Mouse (Mus musculus) granulocyte monocyte progenitor cell, adult 5-6 weeks (primary cell): ENCODE results near the gene Slc22a20. TPM values are rescaled to one million over a fixed set of nuclear protein-coding genes. Genes with fewer than 3 reads are reported as not detected.

ENCODE experiments used
- ATAC-seq: replicated peaks from 2 replicates; pipeline ENCODE4 v1.8.0; 2016; ENCODE audit warnings: mild to moderate bottlenecking, moderate TSS enrichment, inconsistent platforms; ENCODE audit not compliant: poor library complexity, severe bottlenecking
- total RNA-seq, 2 experiments: library from RNA; stranded (forward) in 1 of 2; stranded (reverse) in 1 of 2; fragments of 200-712, 200-1000 nt in 1 of 2; fragments of >200 nt in 1 of 2; fragmentation: Nextera tagmentation in 1 of 2; gene quantifications; 2 replicates each; pipeline ENCODE4 v1.2.3; 2014 to 2017

The Slc22a20 gene
- total RNA-seq, 2 experiments from 2014 or later = not detected

DNA sequence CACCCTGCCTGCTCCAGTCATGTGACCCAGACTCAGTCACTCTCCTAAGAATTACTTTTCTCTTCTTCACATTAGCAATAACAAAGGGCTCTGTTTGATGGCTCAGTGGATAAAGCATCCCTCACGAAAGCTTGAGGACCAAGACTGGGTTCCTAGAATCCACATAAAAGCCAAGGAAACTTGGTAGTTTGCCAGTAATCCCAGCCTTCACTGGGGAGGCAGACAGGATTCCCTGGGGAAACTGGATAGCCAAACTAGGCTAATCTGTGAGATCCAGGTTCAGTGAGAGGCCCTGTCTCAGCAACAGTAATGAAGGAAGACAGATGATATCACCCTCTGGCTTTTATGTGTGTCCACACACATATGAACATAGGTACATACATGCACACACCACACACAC, 5.0 kb upstream of the Slc22a20 start:
- no peak for ATAC-seq

DNA sequence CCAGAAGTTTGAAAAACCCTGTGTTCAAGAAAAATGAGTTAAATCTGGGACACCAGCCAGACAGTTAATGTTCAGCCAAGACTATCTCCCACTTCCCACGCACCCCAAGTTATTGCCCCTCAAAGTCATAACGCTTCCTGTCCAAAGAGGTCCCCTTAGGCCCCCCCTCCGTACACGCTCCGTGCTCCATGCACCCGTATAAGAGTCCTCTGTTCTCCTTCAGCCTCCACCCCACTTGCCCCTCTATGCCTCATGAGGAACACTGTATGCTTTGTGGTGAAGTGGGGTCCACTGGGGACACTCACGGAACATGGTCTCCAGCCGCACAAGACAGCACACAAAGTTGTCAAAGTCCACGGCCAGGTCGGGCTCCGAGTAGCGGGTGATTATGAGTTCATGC, 4.1 kb upstream of the Slc22a20 start:
- ATAC-seq = no peak

DNA sequence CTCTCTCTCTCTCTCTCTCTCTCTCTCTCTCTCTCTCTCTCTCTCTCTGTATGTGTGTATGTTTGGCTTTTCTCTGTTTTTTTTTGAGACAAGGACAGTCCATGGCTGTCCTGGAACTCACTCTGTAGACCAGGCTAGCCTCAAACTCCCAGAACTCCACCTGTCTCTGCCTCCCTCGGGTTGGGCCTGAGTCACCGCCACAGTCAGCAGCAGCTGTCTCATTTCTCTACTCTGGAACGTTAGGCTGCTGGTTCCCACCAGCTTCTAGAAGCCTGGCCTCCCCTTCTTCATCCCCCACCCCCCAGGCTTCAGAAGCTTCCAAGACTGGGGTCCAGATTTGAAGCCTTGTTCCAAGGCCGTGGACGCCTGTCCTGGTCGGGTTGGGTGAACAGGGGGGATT, 3.6 kb upstream of the Slc22a20 start:
- ATAC-seq = no peak

DNA sequence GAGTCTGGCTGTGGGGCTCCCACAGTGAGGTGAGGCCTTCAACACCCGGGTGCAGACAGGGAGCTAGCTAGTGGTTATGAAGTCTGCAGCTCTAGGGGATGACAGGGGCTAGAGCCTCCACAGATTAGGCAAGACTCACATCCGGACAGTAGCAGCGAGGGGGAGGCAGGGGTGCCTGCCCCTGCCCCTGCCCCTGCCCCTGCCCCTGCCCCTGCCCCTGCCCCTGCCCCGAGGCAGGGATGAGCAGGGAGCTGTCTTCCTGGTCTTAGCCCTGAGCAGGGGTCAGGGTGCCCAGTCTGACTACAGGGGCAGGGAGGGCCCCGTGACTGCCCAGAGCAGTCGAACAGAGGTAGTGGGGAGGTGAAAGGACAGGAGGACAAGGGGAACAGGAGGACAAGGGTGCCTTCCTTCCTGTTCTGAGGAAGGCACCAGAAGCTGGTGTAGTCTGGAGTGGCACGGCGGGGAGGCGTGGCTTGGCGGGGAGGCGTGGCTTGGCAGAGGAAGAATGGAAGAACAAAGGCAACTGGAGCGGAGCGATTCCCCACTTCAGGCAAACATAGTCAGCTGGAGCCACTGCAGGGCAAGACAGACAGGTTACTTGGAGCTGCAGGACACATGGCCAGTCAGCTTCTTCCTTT, 3.0 kb upstream of the Slc22a20 start:
- peak; percentile 88 for ATAC-seq

DNA sequence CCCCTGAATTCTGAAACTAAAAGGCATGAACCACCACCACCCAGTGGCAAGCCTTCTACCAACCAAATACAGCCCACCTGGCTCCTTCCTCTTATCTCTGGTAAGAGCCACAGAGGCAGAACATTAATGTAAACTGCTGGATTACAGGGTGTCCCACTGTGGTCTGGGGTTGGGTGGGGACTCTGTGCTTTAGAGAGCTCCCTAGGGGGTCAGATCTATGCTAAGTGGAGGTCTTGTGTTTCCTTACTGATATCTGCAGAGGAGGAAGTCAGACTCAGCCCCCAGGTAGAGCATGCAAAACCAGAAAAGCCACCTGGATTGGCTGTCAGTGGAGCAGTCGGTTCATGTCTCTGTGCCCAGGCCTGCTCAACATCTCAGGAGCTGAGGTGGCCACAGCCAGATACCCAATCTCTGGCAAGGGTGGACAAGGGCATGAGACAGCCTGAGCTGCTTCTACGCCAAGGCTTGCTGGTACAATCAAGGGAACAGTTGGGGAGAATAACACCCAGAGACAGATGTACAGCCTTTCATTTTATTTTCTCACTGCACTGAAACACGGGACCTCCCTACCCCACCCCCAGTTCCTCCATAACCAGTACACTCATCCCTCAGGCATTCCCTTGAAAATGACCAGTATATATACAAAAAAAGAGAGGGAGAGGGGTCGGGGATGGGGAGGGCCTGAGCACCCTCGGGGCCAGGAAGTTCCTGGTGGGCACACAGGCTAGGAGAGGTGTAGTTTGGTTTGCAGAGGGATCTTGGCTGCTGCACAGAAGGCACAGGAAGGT, 2.3 kb upstream of the Slc22a20 start:
- ATAC-seq = no peak

DNA sequence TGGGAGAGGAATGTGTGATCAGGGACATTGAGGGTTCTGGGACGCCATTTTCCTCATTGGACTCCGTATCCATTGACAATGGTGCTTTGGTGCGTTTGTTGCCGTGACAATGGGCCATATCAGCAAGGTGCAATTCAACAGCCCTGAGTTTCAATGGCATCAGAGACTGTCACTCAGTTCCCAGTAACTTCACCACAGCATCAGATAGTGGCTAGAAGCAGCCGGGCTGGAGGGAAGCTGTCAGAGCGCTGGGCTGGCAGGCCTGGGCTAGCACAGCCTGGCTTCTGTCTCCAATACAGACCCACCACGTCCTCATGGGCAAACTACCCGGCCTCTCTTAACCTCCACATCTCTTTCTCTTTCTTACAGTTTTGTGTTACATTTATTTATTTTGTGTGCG, 5.5 kb downstream of the Slc22a20 start:
- ATAC-seq = no peak

DNA sequence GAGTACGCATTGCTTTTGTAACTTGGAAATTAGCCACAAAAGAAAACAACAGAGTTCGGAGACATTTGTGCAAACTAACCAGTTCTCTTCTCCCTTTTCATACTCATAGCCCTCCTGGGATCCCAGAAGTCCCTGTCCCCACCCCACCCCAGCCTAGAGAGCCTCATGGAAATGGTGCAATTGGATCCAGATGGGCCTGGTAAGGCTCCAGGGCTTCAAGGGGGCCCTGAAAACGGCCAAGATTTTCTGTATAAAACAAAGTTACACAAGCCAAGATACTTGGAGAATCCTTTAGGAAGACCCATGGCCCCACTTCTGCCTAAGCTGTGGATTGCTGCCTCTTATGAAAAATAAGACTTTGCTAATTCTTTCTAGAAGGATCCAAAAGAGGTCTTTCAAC, 8.2 kb downstream of the Slc22a20 start:
- no peak for ATAC-seq

DNA sequence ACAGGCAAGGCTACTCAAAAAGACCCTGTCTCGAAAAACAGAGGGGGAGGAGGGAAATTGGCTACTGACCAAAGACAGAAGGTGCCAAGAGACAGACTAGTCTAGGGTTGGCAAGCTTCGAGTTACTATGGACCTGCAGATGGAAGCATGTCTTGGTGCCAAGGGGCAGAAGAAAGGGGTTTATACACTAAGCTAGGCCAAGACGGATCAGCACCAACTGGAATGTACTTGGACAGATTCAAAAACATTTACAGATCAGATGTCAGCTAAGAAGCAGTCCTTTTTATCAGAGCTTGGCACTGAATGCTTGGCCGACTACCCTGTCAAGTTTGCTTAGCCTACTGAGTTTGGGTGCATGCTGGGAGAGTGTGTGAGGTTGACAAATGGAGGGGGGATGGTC, 10.3 kb downstream of the Slc22a20 start:
- no peak for ATAC-seq

DNA sequence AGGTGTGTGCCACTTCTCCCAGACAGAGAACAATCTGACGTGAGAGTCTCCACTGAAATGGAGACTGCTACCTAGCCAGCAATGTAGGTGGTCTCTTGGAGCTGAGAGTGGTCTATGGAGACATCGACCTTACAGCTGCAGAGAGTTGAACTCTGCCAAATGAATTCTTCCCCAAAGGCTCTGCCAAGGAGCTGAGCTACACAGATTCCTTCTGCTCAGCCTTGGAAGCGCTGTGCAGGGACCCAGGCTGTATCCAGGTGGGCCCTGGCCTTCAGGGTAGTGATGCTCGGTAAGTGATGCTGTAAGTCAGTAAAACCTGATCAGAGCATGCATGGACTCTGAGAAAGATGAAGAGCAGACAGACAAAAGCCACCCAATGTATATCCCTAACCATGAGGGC, 10.8 kb downstream of the Slc22a20 start:
- ATAC-seq = no peak

DNA sequence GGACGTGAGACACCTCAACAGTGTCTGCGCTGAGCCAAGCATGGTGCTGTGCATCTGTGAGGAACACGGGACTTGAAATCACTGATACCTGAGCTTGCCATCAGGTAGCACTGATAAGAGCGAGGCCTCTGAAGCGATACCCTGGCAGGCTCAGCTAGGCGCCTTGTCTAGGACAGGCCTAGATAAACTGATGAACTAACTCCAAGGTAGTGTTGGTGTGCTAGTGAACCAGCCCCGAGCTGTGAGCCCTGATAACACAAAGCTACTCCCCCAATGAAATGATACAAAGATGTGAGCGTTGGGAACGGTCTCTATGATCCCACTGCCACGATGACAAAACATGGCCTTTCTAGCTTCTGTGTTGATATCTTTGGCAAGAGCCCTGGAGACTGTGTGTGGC, 18.3 kb downstream of the Slc22a20 start:
- ATAC-seq = no peak

DNA sequence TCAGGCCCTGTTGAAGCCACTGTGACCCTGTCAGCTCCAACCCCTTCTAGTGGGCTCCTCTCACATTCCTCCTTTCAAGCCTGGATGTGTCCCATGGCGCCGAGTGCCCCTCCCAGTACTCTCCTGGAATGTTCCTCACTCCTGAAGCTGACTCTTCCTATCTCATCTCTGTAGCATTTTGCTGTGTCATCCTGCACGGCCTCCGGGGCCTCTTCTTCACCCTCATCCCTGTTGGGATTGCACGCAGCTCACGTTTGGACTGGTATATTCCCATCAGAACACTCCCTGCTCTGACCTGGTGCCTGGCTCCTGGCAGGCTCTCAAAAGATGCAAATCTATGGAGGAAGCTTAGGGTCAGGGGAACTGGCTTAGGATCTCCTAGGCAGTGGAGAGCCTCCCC, 19.2 kb downstream of the Slc22a20 start:
- ATAC-seq = no peak

DNA sequence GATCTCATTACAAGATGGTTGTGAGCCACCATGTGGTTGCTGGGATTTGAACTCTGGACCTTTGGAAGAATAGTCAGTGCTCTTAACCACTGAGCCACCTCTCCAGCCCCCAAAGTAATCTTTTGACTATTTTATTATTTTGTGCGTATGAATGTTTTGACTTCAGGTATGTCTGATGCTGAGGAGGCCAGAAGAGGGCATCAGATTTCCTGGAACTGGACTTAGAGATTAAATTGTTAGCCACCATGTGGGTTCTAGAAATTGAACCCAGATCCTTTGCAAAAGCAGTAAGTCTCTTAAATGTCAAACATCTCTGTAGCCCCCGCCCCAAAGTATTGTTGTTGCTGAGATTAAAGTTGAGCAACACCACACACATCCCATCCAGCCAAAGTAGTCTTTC, 20.0 kb downstream of the Slc22a20 start:
- no peak for ATAC-seq

DNA sequence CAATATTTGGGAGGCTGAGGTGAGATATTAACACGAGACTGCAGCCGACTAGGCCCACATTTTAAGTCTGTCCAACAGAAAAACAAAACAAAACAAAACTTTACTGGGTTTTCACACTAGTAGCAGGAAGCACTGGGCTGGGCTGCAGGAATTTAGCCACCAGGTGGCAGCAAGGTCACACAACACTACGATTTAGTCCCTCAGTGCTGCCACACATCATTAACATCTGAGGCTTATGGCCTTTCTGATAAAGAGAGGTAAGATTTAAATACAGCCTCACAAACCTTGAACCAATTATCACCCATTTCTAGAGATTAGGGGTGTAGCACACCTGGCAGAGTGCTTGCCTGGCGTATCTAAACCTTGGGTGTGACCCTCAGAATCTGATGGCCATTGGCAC, 20.7 kb downstream of the Slc22a20 start:
- ATAC-seq = peak; percentile 58

DNA sequence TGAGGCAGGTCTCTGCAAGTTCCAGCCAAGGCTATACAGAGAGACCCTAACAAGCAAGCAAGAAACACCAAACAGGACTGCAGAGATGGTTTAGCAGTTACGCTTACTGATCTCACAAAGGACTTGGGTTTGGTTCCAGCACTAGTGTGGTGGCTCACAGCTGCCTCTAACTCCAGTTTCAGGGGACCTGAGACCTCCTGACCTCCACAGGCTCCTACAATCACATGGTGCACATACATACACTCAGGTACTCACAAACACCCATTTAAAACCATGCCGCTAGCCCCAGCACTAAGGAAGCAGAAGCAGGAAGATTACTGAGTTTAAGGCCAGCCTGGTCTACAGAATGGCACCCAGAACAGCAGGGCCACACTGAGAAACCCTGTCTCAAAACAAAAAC, 21.1 kb downstream of the Slc22a20 start:
- no peak for ATAC-seq

DNA sequence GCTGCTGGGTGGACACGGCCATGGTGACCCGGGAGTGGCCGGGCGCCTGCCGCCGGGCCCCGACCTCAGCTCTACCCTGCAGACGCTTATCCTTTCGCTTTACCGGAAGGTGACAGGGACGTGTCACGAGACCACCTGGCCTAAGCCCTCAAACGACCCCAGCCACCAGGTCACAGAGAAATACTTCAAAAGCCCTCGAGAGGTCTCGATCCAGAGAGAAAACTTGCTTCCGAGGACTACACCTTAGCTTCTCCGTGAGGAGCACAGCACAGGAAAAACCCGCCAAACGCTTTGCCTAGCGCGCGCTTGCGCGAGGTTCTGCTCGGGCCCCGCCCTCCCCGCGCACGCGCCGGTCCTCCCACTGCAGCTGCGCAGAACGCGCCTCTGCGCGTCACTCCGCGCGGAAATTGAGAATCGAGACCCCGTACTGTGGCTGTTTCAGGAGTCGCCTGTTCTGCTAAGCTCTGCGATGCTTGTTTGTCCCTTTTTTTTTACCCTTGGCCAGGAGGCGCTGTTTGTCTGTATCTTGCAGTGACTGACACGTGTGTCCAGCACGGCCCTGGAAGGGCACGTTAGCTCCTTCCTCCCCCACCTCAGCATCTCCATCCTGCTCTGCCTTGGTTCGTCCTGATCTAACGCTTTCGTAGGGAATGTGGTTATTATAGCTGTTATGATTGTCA, 21.9 kb downstream of the Slc22a20 start, which contains the start of gene Pola2:
TSS of gene Pola2 (minus strand) at position 320 of the 680 bp plus-strand sequence.
- peak; percentile 77 for ATAC-seq

DNA sequence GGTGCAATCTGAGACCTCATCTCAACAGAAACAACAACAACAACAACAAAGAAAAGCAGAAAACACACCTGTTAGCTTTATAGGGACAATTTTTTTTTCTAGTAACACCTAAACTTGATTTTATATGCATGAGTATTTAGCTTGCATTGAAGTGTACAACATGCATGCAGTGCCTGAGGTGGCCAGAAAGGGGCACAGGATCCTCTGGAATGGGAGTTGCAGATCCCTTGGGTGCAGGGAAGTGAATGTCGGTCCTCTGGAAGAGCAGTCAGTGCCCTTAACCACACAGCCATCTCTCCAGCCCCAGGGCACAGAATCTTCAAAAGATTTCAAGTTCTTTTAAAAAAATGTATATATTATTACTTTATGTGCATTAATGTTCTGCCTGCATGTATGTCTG, 23.3 kb downstream of the Slc22a20 start:
- ATAC-seq = no peak

DNA sequence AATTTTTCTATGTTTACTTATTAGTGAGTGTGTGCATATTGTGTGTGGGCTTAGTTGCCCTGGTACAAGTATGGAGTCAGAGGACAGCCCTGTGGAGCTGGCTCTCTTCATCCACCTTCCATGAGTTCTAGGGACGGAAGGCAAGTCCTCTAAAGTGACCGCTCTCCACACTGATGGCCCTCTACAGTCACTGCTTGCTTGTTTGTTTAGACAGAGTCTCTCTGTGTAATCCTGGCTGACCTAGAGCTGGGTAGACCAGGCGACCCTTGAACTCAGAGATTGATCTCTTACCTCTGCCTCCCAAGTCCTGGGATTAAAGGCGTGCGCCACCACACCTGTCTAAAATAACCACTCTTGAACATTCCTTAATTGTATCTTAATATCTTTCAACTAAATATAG, 28.6 kb downstream of the Slc22a20 start:
- no peak for ATAC-seq

DNA sequence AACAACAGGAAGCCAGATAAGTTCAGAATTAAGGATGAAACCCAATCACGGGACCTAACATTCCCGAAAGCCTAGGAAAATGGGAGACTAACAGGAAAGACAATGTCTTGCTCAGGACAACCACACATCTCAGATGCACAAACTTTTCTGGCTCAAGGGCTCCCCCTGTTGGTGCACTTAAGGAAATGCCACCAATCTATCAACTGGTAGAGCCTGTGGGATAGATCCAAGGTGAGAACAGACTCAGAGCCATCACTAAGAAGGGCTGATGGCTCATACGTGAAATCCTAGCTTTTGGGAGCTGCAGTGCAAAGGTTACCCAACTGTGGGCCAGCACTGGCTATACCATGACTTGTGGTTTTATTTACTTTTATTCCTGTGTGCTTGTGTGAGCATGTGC, 29.3 kb downstream of the Slc22a20 start:
- ATAC-seq = peak; percentile 52; the same call in 1 of the 2 replicates

DNA sequence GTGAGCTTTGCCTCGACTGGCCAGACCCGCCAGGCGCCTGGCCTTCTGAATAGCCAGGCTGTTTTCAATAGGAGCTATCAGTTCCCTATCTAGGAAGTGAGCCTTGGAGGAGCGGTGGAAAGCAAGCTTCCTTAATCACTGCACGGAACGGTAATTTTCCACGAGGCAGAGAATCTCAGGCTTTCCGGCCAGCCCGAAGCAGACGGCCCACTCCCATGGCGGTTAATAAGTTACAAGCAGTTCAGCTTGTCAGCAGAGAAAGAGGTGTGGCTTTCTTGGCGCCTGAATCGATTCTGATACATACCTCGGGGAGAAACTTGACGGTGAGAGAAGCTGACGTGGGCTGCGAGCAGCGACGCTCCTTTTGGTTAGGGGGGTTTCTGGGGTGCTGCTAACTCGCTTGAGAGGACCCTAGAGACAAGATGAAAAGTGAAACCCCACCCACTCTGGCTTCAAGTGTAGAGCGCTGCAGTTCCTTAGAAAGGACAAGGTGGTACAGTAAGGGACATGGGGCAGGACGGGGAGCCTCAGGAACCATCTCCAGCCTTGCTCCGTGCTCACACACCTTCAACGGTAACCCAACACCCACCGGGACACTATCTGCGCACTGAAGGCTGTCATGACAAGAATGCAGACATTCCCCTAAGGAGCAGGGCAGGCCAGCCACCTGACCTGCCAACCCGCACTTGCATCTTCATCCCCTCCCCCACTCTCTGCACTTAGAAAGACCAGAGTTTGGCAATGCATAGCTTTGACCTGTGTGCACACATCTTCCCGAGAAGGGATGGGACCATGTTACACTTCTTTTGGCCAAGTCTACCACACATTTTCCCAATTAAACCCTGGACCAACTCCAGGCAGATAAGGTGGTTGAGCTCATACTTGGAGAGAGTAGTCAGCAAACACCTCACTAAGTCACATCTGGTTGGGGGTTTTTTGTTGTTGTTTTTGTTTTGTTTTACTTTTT, 30.0 kb downstream of the Slc22a20 start:
- no peak for ATAC-seq

DNA sequence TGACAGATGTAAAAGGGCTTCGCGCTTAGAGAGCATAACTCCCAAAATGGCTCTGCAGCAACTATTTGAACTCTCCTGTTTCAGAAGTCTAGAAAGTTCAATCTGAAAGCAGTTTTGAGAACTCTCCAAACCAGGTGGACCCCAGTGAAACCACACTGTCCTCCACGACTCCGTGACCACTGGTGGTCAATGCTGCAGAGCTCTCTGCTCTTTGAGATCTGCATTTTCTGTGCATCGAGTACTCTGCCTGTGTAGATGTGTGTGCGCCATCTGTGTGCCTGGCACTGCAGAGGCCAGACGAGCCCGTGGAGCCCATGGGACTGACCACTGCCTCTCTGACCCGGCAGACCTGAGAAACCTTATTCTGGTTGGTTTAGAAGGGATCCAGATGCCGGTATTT, 31.0 kb downstream of the Slc22a20 start:
- no peak for ATAC-seq
